ENCODE assay signal across 8 mouse cellular contexts in the genomic region with DNA sequence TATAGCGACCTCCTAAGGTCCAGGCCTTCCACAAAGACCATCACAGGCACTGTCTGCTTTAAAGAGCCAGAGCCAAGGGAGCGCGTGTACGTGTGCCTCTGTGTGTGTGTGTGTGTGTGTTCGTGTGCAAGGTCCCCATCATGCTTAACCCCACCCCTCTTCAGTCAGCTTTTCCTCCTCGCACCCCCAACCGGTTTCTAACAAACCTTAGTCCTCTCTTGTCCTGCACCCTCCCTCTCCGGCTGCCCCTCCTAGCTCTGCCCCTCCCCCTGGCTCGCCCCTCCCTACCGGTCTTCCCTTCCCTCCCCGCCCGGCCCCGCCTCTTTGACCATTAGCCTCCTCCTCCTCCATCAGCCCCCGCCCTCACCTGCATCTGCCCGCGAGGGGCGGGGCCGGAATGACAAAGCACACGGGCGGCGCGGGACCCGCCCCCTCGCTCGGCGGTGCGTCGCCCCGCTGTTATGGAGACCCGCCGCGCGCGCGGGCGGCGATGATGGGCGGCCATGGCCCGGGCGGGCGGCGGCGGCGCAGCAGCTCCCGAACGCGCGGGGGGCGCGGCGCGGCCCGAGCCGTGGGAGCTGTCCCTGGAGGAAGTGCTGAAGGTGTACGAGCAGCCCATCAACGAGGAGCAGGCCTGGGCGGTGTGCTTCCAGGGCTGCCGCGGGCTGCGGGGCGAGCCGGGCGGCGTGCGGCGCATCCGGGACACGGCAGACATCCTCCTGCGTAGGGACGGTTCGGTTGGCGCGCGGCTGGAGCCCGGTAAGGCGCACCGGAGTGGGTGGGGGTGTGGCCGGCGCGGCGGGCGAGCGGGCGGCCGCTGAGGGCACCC. TPM values are rescaled to one million over a fixed set of nuclear protein-coding genes. Genes with fewer than 3 reads are reported as not detected.
A peak's percentile ranks its signal among the peaks of the same experiment; 100 is the strongest.
DNase-seq lines count a peak whose midpoint lies in the region; ATAC-seq and TF ChIP-seq lines count a peak whose summit lies in the region.

A gene (plus strand): TSS at position 452 of the 829 bp plus-strand sequence.

- TF ChIP-seq CTCF in left cerebral cortex, adult 2 months (IDR thresholded peaks at IDR 0.05), result no peak

- no peaks in the 10 kb centered on the region for H3K27me3 ChIP-seq in hindbrain, embryonic 15.5 days
- peaks cover 79% of the 10 kb centered on the region for H3K27me3 ChIP-seq in megakaryocyte, embryonic 14.5 days (replicated peaks)

- peak within 1 kb of the TSS; percentile 94 for H3K27ac ChIP-seq in hindbrain, embryonic 15.5 days (replicated peaks)
- H3K27ac ChIP-seq in left cerebral cortex, adult 2 months, result peak within 1 kb of the TSS; percentile 89

- ATAC-seq in hindbrain, embryonic 15.5 days (ENCODE audit: low FRiP score, low read depth), result peak; percentile 90

- intact Hi-C loops in left cerebral cortex, adult 2 months (cut with DNase I), result loop anchor here (1.0 kb wide), 1 partner anchor 42 kb away; no protein-coding TSS in a partner anchor

- DNase-seq in WW6 (ENCODE audit: low read depth, low spot score), result peak; percentile 92
- peak; percentile 86 for DNase-seq in cerebellum, postnatal 14 days
- DNase-seq in frontal cortex, postnatal 36 days (ENCODE audit: low spot score in 2 of 2), result peak; percentile 46 to 52
- DNase-seq in left cerebral cortex, adult 2 months (ENCODE audit: extremely low spot score in 1 of 2, low spot score in 2 of 2), result peak; percentile 65 to 73
- peak; percentile 87 to 88 for DNase-seq in right cerebral cortex, postnatal 10 days (ENCODE audit: low spot score in 2 of 2)
- peak; percentile 70 to 77 for DNase-seq in urinary bladder, postnatal 4 days (ENCODE audit: low spot score in 2 of 2)

- peak within 1 kb of the TSS; percentile 91 for H3K4me3 ChIP-seq in hindbrain, embryonic 15.5 days
- H3K4me3 ChIP-seq in left cerebral cortex, adult 2 months, result peak within 1 kb of the TSS; percentile 61
- peak within 1 kb of the TSS; percentile 91 for H3K4me3 ChIP-seq in megakaryocyte, embryonic 14.5 days (replicated peaks)

- peak within 1 kb of the TSS; percentile 72 for H3K4me2 ChIP-seq in hindbrain, embryonic 15.5 days

- peaks cover 38% of the 10 kb centered on the region for H3K4me1 ChIP-seq in hindbrain, embryonic 15.5 days (replicated peaks)
- peaks cover 42% of the 10 kb centered on the region for H3K4me1 ChIP-seq in megakaryocyte, embryonic 14.5 days

- no peaks in the 10 kb centered on the region for H3K36me3 ChIP-seq in hindbrain, embryonic 15.5 days
- no peaks in the 10 kb centered on the region for H3K36me3 ChIP-seq in megakaryocyte, embryonic 14.5 days (replicated peaks; ENCODE audit: low read length)

- H3K9ac ChIP-seq in hindbrain, embryonic 15.5 days, result peak within 1 kb of the TSS; percentile 88

- WGBS in hindbrain, embryonic 15.5 days, result under 1% methylated on average over 79 of the region's 85 CpGs

- H3K9me3 ChIP-seq in hindbrain, embryonic 15.5 days, result no peaks in the 10 kb centered on the region
- H3K9me3 ChIP-seq in megakaryocyte, embryonic 14.5 days, result no peaks in the 10 kb centered on the region

RNA-seq across cellular contexts. Expression of the gene that starts here (rescaled TPM):
- 38.3 and 39.5 TPM in 2 replicates for polyA plus RNA-seq in hindbrain, embryonic 15.5 days (2015; fragmentation: Nextera tagmentation; extraction: Ambion mirVana)
- 10 to 100 TPM; 14.1 to 19.5 TPM for total RNA-seq in left cerebral cortex, adult 2 months (2021)
- polyA plus RNA-seq in megakaryocyte, embryonic 14.5 days (2012; ENCODE audit: insufficient read depth, low replicate concordance), result 0.47 TPM in 1 of 2 replicates, not detected in the other

Comparison
In these comparisons a context has a peak if more than half of its experiments do, and no peak if none do; other contexts are left out.
1. Peak in every context shown above with its lines: DNase-seq, ATAC-seq, H3K4me3 ChIP-seq and H3K27ac ChIP-seq.
2. RNA of the gene that starts here (polyA plus RNA-seq): 38.3 to 39.5 TPM in hindbrain, embryonic 15.5 days; 0.47 TPM in megakaryocyte, embryonic 14.5 days; every median in the first group is over 10 times any median in the second.